Mouse (Mus musculus) bone marrow macrophage, adult 2 months (primary cell): ENCODE results near the gene Zhx3.

ENCODE experiments used
- CTCF ChIP-seq: IDR thresholded peaks from 2 replicates; pipeline ENCODE4 v1.5.1; 2012; ENCODE audit warnings: low read depth, mild to moderate bottlenecking, low read length, moderate library complexity
- POLR2A ChIP-seq: IDR thresholded peaks from 2 replicates; pipeline ENCODE4 v1.6.1; 2012; ENCODE audit warnings: mild to moderate bottlenecking, low read depth, low read length, borderline replicate concordance

GRCm38 (mm10) chr2:160718811-160719210 is 154.0 kb downstream of the Zhx3 start:
- TF ChIP-seq CTCF (no peak), POLR2A (no peak)
